In the genomic region with DNA sequence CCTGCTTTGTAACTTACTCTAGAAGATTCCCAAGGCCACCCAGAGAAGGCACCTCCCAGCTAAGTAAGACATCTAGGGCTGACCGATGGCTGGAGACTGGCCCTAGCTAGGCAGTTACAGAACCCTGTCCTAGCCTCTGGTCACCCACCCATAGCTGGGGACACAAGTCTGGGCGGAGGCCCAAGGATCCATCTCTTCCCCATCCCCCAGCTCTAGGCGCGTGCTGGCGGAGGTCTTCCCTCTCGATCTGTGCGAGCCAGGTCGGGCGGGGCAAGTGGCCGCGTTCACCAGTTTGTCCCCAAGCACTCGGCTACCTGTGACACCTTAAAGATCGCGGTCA, we compare ENCODE assay signal across 9 mouse cellular contexts. TPM values are rescaled to one million over a fixed set of nuclear protein-coding genes. Genes with fewer than 3 reads are reported as not detected.
DNase-seq lines count a peak whose midpoint lies in the region; ATAC-seq and TF ChIP-seq lines count a peak whose summit lies in the region.
"Had no signal": no experiment of that assay in that cellular context is flagged by ENCODE, and none has a peak within 500 bp of the region (broad histone marks: within the 10 kb centered on the region; RNA-seq: fewer than 3 reads in every experiment).

No protein-coding gene starts in this region.

- TF ChIP-seq CTCF in olfactory bulb, adult 2 months (IDR thresholded peaks at IDR 0.05; ENCODE audit: insufficient read depth, low read depth, low read length), result no peak

- no peak for TF ChIP-seq POLR2A in limb, embryonic 14.5 days (IDR thresholded peaks at IDR 0.05; ENCODE audit: borderline replicate concordance, extremely low read depth, insufficient read depth, insufficient read length)
- no peak for TF ChIP-seq POLR2A in olfactory bulb, adult 2 months (IDR thresholded peaks at IDR 0.05; ENCODE audit: insufficient read depth, low read depth, low read length)

- H3K27me3 ChIP-seq in kidney, embryonic 14.5 days (ENCODE audit: control insufficient read depth, insufficient read depth, low read length), result 0 out of 2 replicates have a peak, but pooled peaks cover 8% of the 10 kb centered on the region
- H3K27me3 ChIP-seq in heart, embryonic 14.5 days (ENCODE audit: control insufficient read depth, insufficient read depth, low read length), result peaks cover 8% of the 10 kb centered on the region; the same call in 1 of the 2 replicates
- no peaks in the 10 kb centered on the region for H3K27me3 ChIP-seq in limb, embryonic 14.5 days (ENCODE audit: control insufficient read depth, insufficient read depth, low read length)

- H3K9me3 ChIP-seq in kidney, embryonic 14.5 days (ENCODE audit: control insufficient read depth, low read length), result no peaks in the 10 kb centered on the region
- no peaks in the 10 kb centered on the region for H3K9me3 ChIP-seq in heart, embryonic 14.5 days (ENCODE audit: control insufficient read depth, low read length)
- no peaks in the 10 kb centered on the region; the same call in 1 of the 2 replicates for H3K9me3 ChIP-seq in limb, embryonic 14.5 days (ENCODE audit: control insufficient read depth, low read length)

- peak overlapping the region; percentile 90 for H3K4me2 ChIP-seq in kidney, embryonic 14.5 days (replicated peaks; ENCODE audit: low read depth, low read length)
- H3K4me2 ChIP-seq in heart, embryonic 14.5 days (ENCODE audit: low read length), result peak overlapping the region; percentile 93
- H3K4me2 ChIP-seq in limb, embryonic 14.5 days (replicated peaks; ENCODE audit: low read depth, low read length, severe bottlenecking), result peak overlapping the region; percentile 75

- no peaks in the 10 kb centered on the region for H3K36me3 ChIP-seq in kidney, embryonic 14.5 days (ENCODE audit: control insufficient read depth, insufficient read depth, low read length)
- H3K36me3 ChIP-seq in heart, embryonic 14.5 days (ENCODE audit: control insufficient read depth, insufficient read depth, low read length), result no peaks in the 10 kb centered on the region
- no peaks in the 10 kb centered on the region for H3K36me3 ChIP-seq in limb, embryonic 14.5 days (ENCODE audit: control insufficient read depth, insufficient read depth, low read length)

- 0 out of 2 replicates have a peak, but pooled peaks cover 5% of the 10 kb centered on the region for H3K4me1 ChIP-seq in kidney, embryonic 14.5 days (ENCODE audit: control insufficient read depth, insufficient read depth, low read length)
- H3K4me1 ChIP-seq in heart, embryonic 14.5 days (ENCODE audit: control insufficient read depth in 2 of 2, insufficient read depth in 2 of 2, low read length in 2 of 2), result peaks cover 5% of the 10 kb centered on the region in 2 experiments; a peak in 2 of 4 replicates
- H3K4me1 ChIP-seq in limb, embryonic 14.5 days (ENCODE audit: control insufficient read depth, insufficient read depth, low read length), result 0 out of 2 replicates have a peak, but pooled peaks cover 6% of the 10 kb centered on the region
- H3K4me1 ChIP-seq in olfactory bulb, adult 2 months (ENCODE audit: control insufficient read depth, insufficient read depth, low read length), result peaks cover 14% of the 10 kb centered on the region

- peak overlapping the region; percentile 64; the same call in 1 of the 2 replicates for H3K9ac ChIP-seq in kidney, embryonic 14.5 days (ENCODE audit: low read depth, low read length)
- peak overlapping the region; percentile 70 for H3K9ac ChIP-seq in heart, embryonic 14.5 days (ENCODE audit: low read length)
- H3K9ac ChIP-seq in limb, embryonic 14.5 days (ENCODE audit: low read depth, low read length, severe bottlenecking), result peak overlapping the region; percentile 65

- ATAC-seq in kidney, embryonic 14.5 days (ENCODE audit: low FRiP score, low TSS enrichment), result peak; percentile 45
- peak; percentile 22; the same call in 1 of the 2 replicates for ATAC-seq in heart, embryonic 14.5 days (ENCODE audit: insufficient number of reproducible peaks, insufficient read depth, low FRiP score, low read depth)
- peak; percentile 20 for ATAC-seq in limb, embryonic 14.5 days (ENCODE audit: low FRiP score, low read depth)

- peak overlapping the region; percentile 61 for H3K4me3 ChIP-seq in kidney, embryonic 14.5 days (ENCODE audit: low read length)
- H3K4me3 ChIP-seq in heart, embryonic 14.5 days (ENCODE audit: control insufficient read depth in 1 of 2, insufficient read depth in 1 of 2, low read depth in 1 of 2, low read length in 2 of 2), result peak overlapping the region; percentile 62 to 66
- H3K4me3 ChIP-seq in limb, embryonic 14.5 days (replicated peaks; ENCODE audit: low read length), result peak overlapping the region; percentile 63
- H3K4me3 ChIP-seq in olfactory bulb, adult 2 months (ENCODE audit: insufficient read depth, low read depth, low read length), result peak overlapping the region; percentile 53

- DNase-seq in kidney, postnatal 4 days, result no peak
- DNase-seq in cerebellum, adult 9-11 months, result peak; percentile 49
- no peak for DNase-seq in limb, embryonic 14.5 days (ENCODE audit: low spot score)
- no peak for DNase-seq in adrenal gland, postnatal 25 days
- no peak for DNase-seq in spleen, postnatal 14 days (ENCODE audit: low spot score in 2 of 2)

- no peak overlapping the region for H3K27ac ChIP-seq in kidney, embryonic 14.5 days (ENCODE audit: low read depth, low read length)
- H3K27ac ChIP-seq in heart, embryonic 14.5 days (replicated peaks in 1 of 2; ENCODE audit: control insufficient read depth in 1 of 2, insufficient read depth in 1 of 2, low read depth in 2 of 2, low read length in 2 of 2), result no peak overlapping the region
- no peak overlapping the region for H3K27ac ChIP-seq in limb, embryonic 14.5 days (replicated peaks; ENCODE audit: low read depth, low read length)
- H3K27ac ChIP-seq in olfactory bulb, adult 2 months (ENCODE audit: insufficient read depth, low read depth, low read length), result no peak overlapping the region

- WGBS in kidney, embryonic 14.5 days, result under 1% methylated on average over 14 of the region's 14 CpGs
- WGBS in heart, embryonic 14.5 days, result 5% methylated on average over 14 of the region's 14 CpGs
- WGBS in limb, embryonic 14.5 days, result 2% methylated on average over 14 of the region's 14 CpGs
- WGBS in olfactory bulb, adult 2 months, result 6% methylated on average over 14 of the region's 14 CpGs

RNA-seq across cellular contexts. Expression of gene Lrrc3, which starts 0.5 kb away (rescaled TPM):
- 2.2 and 3.3 TPM in 2 replicates for polyA plus RNA-seq in kidney, embryonic 14.5 days (2014; fragmentation: Nextera tagmentation; extraction: Ambion mirVana)
- polyA plus RNA-seq in heart, embryonic 14.5 days (2014; fragmentation: Nextera tagmentation; extraction: Ambion mirVana), result 1.2 and 1.3 TPM in 2 replicates
- 3.6 and 4.8 TPM in 2 replicates for polyA plus RNA-seq in limb, embryonic 14.5 days (2012; rRNA removed)
- 3.4 and 3.6 TPM in 2 replicates for polyA plus RNA-seq in limb, embryonic 14.5 days (2014; fragmentation: Nextera tagmentation; extraction: Ambion mirVana)
- polyA plus RNA-seq in olfactory bulb, adult 2 months (2012; ENCODE audit: insufficient read depth, insufficient read length, low replicate concordance, missing spikeins), result not detected in 2 replicates
- total RNA-seq in adrenal gland, postnatal 25 days (2021), result 5.5 and 8.0 TPM in 2 replicates

RNA-seq across cellular contexts. Expression of gene Gm3285, which starts 40.1 kb away (rescaled TPM):
- not detected in 2 replicates for polyA plus RNA-seq in kidney, embryonic 14.5 days (2014; fragmentation: Nextera tagmentation; extraction: Ambion mirVana)
- polyA plus RNA-seq in heart, embryonic 14.5 days (2014; fragmentation: Nextera tagmentation; extraction: Ambion mirVana), result not detected in 2 replicates
- 0.06 and 0.10 TPM in 2 replicates for polyA plus RNA-seq in limb, embryonic 14.5 days (2012; rRNA removed)
- polyA plus RNA-seq in limb, embryonic 14.5 days (2014; fragmentation: Nextera tagmentation; extraction: Ambion mirVana), result not detected in 2 replicates
- polyA plus RNA-seq in olfactory bulb, adult 2 months (2012; ENCODE audit: insufficient read depth, insufficient read length, low replicate concordance, missing spikeins), result not detected in 2 replicates
- not detected in 2 replicates for total RNA-seq in adrenal gland, postnatal 25 days (2021)
- total RNA-seq: left cerebral cortex, postnatal 14 days had no signal

RNA-seq across cellular contexts. Expression of gene Gm10318, which starts 49.2 kb away (rescaled TPM):
- not detected in 2 replicates for polyA plus RNA-seq in kidney, embryonic 14.5 days (2014; fragmentation: Nextera tagmentation; extraction: Ambion mirVana)
- not detected in 2 replicates for polyA plus RNA-seq in heart, embryonic 14.5 days (2014; fragmentation: Nextera tagmentation; extraction: Ambion mirVana)
- 0.13 TPM in 1 of 2 replicates, not detected in the other for polyA plus RNA-seq in limb, embryonic 14.5 days (2012; rRNA removed)
- polyA plus RNA-seq in limb, embryonic 14.5 days (2014; fragmentation: Nextera tagmentation; extraction: Ambion mirVana), result not detected in 2 replicates
- polyA plus RNA-seq in olfactory bulb, adult 2 months (2012; ENCODE audit: insufficient read depth, insufficient read length, low replicate concordance, missing spikeins), result not detected in 2 replicates
- not detected in 2 replicates for total RNA-seq in adrenal gland, postnatal 25 days (2021)
- total RNA-seq: left cerebral cortex, postnatal 14 days had no signal

RNA-seq across cellular contexts. Expression of gene Gm36176, which starts 55.2 kb away (rescaled TPM):
- polyA plus RNA-seq in kidney, embryonic 14.5 days (2014; fragmentation: Nextera tagmentation; extraction: Ambion mirVana), result not detected in 2 replicates
- polyA plus RNA-seq in heart, embryonic 14.5 days (2014; fragmentation: Nextera tagmentation; extraction: Ambion mirVana), result not detected in 2 replicates
- polyA plus RNA-seq in limb, embryonic 14.5 days (2012; rRNA removed), result not detected in 2 replicates
- polyA plus RNA-seq in limb, embryonic 14.5 days (2014; fragmentation: Nextera tagmentation; extraction: Ambion mirVana), result not detected in 2 replicates
- polyA plus RNA-seq in olfactory bulb, adult 2 months (2012; ENCODE audit: insufficient read depth, insufficient read length, low replicate concordance, missing spikeins), result not detected in 2 replicates
- total RNA-seq in adrenal gland, postnatal 25 days (2021), result not detected in 2 replicates
- total RNA-seq: left cerebral cortex, postnatal 14 days had no signal
